Mouse (Mus musculus): ENCODE measurements around the gene Sh3d21. TPM values are rescaled to one million over a fixed set of nuclear protein-coding genes. Genes with fewer than 3 reads are reported as not detected.

The Sh3d21 gene
- polyA plus RNA-seq, 1 experiment from 2014 or later = 10.0 TPM

DNA sequence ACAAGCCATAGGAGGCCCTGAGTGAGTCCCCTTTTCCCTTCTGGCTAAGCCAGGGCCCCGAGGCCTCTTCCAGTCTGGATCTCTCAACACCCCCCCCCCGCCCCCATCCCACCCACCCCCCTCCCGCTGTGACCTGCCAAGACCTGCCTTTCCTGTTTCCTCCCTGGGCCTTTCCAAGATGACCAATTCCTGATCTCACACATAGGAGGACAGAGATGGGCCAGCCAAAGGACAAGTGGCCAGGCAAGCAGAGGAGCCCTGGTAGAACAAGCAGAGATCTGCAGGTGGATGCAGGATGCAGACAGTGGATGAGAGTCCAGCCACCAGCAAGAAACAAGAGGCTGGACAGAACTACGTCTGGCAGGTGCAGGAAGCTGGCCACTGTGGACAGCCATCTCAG is 17.9 kb downstream of the Sh3d21 start:
- H3K4me2 ChIP-seq (replicated peaks; ENCODE audit: low read depth) = no peak overlapping the region
- H3K27ac ChIP-seq (ENCODE audit: low read depth, low read length) = no peak overlapping the region
- WGBS = 36% methylated on average over 4 of the region's 4 CpGs
- no peak for TF ChIP-seq CTCF (IDR thresholded peaks at IDR 0.05; ENCODE audit: low read depth)
- no peaks in the 10 kb centered on the region for H3K9me3 ChIP-seq (ENCODE audit: control insufficient read depth)
- H3K9ac ChIP-seq (ENCODE audit: low read depth, low read length) = no peak overlapping the region
- H3K4me1 ChIP-seq (replicated peaks; ENCODE audit: control insufficient read depth, insufficient read depth, low read length) = no peaks in the 10 kb centered on the region; the same call in 1 of the 2 replicates
- 0 out of 2 replicates have a peak, but pooled peaks cover 2% of the 10 kb centered on the region for H3K36me3 ChIP-seq (ENCODE audit: control insufficient read depth, insufficient read depth)
- ATAC-seq = no peak
- no peak overlapping the region for H3K4me3 ChIP-seq (ENCODE audit: low read depth, low read length)
- H3K27me3 ChIP-seq (replicated peaks; ENCODE audit: control insufficient read depth, insufficient read depth, low read length) = no peaks in the 10 kb centered on the region

DNA sequence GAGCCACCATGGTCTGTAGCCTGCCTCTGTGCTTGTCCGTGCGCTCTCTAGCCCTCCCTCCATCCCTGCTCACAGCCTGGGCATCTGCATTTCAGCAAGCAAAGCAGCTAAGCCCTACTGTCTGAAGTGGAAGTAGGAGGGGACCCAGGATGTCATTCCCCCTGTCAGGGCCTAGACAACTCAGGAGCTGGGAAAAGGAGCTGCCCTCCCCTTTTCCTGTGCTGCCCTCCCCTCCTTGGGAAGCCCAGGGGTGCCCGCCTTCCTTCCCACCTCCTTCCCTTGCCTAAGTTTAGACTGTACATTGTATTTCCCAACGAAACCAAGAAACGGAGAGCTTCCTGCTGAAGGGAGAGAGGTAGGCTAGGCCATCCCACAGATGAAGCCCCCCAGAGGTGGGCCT is 22.3 kb downstream of the Sh3d21 start:
- H3K9ac ChIP-seq (ENCODE audit: low read depth, low read length) = no peak overlapping the region
- TF ChIP-seq CTCF (IDR thresholded peaks at IDR 0.05; ENCODE audit: low read depth) = no peak
- no peak overlapping the region for H3K4me2 ChIP-seq (replicated peaks; ENCODE audit: low read depth)
- H3K4me1 ChIP-seq (replicated peaks; ENCODE audit: control insufficient read depth, insufficient read depth, low read length) = no peaks in the 10 kb centered on the region
- H3K4me3 ChIP-seq (ENCODE audit: low read depth, low read length) = no peak overlapping the region
- no peaks in the 10 kb centered on the region for H3K9me3 ChIP-seq (ENCODE audit: control insufficient read depth)
- ATAC-seq = no peak
- H3K36me3 ChIP-seq (ENCODE audit: control insufficient read depth, insufficient read depth) = peaks cover 44% of the 10 kb centered on the region
- 74% methylated on average over 5 of the region's 5 CpGs for WGBS
- no peak overlapping the region for H3K27ac ChIP-seq (ENCODE audit: low read depth, low read length)
- no peaks in the 10 kb centered on the region for H3K27me3 ChIP-seq (replicated peaks; ENCODE audit: control insufficient read depth, insufficient read depth, low read length)

DNA sequence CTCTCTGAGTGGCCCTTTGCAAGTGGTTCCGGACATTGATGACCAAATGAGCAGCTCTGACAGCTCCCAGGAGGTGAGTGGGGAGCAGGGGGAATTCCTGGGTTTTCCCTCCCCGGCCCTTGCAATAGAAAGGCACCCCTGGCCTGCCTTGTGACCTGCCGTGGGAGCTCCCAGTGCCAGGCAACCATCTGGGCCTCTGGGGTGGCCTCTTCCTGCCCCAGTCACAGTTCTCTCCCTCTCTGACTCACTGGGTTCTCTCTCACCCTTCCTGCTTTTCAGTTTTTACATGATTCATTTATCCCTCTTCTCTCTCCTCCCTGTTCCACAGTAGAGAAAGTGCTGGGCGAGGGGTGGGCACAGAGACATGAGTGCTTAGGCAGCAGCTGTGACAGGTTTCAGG is 25.5 kb downstream of the Sh3d21 start:
- Histone ChIP-seq H3K9ac (ENCODE audit: low read depth, low read length) (no peak overlapping the region), H3K4me1 (replicated peaks; ENCODE audit: control insufficient read depth, insufficient read depth, low read length) (no peaks in the 10 kb centered on the region), H3K4me2 (replicated peaks; ENCODE audit: low read depth) (no peak overlapping the region), H3K4me3 (ENCODE audit: low read depth, low read length) (no peak overlapping the region), H3K9me3 (ENCODE audit: control insufficient read depth) (no peaks in the 10 kb centered on the region), H3K36me3 (ENCODE audit: control insufficient read depth, insufficient read depth) (peaks cover 71% of the 10 kb centered on the region), H3K27me3 (replicated peaks; ENCODE audit: control insufficient read depth, insufficient read depth, low read length) (no peaks in the 10 kb centered on the region), H3K27ac (ENCODE audit: low read depth, low read length) (no peak overlapping the region)
- WGBS = 87% methylated on average over 4 of the region's 4 CpGs
- TF ChIP-seq CTCF (IDR thresholded peaks at IDR 0.05; ENCODE audit: low read depth) = no peak
- ATAC-seq = no peak

DNA sequence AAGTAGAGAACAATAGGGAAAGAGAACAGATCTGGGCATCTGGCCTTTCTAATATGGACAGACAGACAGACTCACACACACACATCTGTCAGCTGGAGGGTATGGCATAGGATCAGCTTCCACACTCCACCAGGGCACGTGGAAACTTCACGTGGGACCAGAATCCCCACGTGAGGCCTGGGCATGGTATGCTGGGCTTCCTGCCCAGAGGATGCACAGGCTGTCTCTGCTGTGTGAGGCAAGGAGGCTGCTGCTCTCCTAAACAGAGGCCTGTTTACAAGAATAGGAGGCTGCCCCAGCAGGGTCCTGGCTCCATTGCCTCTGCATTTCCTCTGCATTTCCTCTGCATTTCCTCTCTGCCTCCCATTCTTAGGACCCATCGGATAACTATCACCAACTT is 28.7 kb downstream of the Sh3d21 start:
- Histone ChIP-seq H3K36me3 (ENCODE audit: control insufficient read depth, insufficient read depth) (peaks cover 72% of the 10 kb centered on the region), H3K9ac (ENCODE audit: low read depth, low read length) (no peak overlapping the region), H3K4me1 (replicated peaks; ENCODE audit: control insufficient read depth, insufficient read depth, low read length) (no peaks in the 10 kb centered on the region), H3K4me2 (replicated peaks; ENCODE audit: low read depth) (no peak overlapping the region), H3K27ac (ENCODE audit: low read depth, low read length) (no peak overlapping the region), H3K9me3 (ENCODE audit: control insufficient read depth) (no peaks in the 10 kb centered on the region), H3K27me3 (replicated peaks; ENCODE audit: control insufficient read depth, insufficient read depth, low read length) (no peaks in the 10 kb centered on the region), H3K4me3 (ENCODE audit: low read depth, low read length) (no peak overlapping the region)
- no peak for TF ChIP-seq CTCF (IDR thresholded peaks at IDR 0.05; ENCODE audit: low read depth)
- 90% methylated on average over 4 of the region's 4 CpGs for WGBS
- ATAC-seq = no peak

DNA sequence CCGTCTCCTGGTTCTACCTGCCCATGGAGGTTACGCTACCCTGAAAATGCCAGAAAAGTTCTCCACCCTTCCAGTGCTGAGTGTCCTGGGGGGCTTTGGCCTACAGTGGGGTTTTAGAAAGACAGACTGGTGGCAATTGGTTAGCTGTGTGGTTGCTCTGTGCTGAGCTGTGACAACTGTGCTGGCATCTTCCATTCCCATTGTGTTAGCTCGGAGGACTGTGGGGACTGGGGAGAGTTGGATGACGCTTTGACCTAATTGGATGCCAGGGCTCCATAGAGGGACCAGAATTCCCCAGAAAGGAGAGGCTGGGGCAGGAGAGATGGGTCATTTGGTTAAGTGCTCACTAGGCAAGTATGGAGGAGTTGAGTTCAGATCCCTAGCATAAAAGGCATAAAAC is 29.1 kb downstream of the Sh3d21 start:
- Histone ChIP-seq H3K9ac (ENCODE audit: low read depth, low read length) (no peak overlapping the region), H3K27me3 (replicated peaks; ENCODE audit: control insufficient read depth, insufficient read depth, low read length) (no peaks in the 10 kb centered on the region), H3K4me1 (replicated peaks; ENCODE audit: control insufficient read depth, insufficient read depth, low read length) (no peaks in the 10 kb centered on the region), H3K9me3 (ENCODE audit: control insufficient read depth) (no peaks in the 10 kb centered on the region), H3K27ac (ENCODE audit: low read depth, low read length) (no peak overlapping the region), H3K36me3 (ENCODE audit: control insufficient read depth, insufficient read depth) (peaks cover 71% of the 10 kb centered on the region), H3K4me2 (replicated peaks; ENCODE audit: low read depth) (no peak overlapping the region), H3K4me3 (ENCODE audit: low read depth, low read length) (no peak overlapping the region)
- ATAC-seq = no peak
- TF ChIP-seq CTCF (IDR thresholded peaks at IDR 0.05; ENCODE audit: low read depth) = no peak
- WGBS = 94% methylated on average over 4 of the region's 4 CpGs

DNA sequence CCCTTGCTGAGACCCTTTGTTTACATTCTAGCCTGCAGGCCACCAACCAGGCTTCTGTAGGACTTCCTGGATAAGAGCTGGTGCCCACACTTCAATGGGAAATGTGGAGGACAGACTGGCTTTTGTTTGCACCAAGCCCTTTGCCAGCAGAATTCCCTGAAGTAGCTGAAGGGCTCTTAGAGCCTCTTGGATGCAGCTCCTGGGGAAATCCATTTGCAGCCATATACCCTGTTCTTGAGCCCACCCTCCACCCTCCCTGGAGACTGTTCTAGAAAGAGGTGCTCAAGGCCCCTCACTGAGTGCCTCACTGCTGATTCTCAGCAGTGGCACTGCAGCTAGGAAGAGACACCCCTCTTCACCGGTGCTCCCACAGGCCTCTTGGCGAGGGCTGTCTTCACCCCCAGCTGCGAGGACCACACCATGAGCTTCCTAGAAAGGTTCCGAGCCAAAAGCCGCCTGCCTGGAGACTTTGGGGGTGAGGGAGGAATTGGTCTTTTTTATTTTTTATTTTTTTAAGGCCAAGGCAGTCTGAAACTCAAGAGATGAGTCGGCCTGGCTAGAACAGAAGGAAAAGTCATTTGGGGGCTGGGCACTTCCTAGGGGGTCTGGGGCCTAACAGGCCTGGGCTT is 30.5 kb downstream of the Sh3d21 start:
- Histone ChIP-seq H3K27ac (ENCODE audit: low read depth, low read length) (peak overlapping the region; percentile 31; the same call in 1 of the 2 replicates), H3K9me3 (ENCODE audit: control insufficient read depth) (no peaks in the 10 kb centered on the region), H3K4me3 (ENCODE audit: low read depth, low read length) (no peak overlapping the region), H3K27me3 (replicated peaks; ENCODE audit: control insufficient read depth, insufficient read depth, low read length) (no peaks in the 10 kb centered on the region), H3K4me1 (replicated peaks; ENCODE audit: control insufficient read depth, insufficient read depth, low read length) (no peaks in the 10 kb centered on the region), H3K4me2 (replicated peaks; ENCODE audit: low read depth) (no peak overlapping the region), H3K9ac (ENCODE audit: low read depth, low read length) (no peak overlapping the region), H3K36me3 (ENCODE audit: control insufficient read depth, insufficient read depth) (peaks cover 69% of the 10 kb centered on the region)
- ATAC-seq = no peak
- 65% methylated on average over 6 of the region's 6 CpGs for WGBS
- no peak for TF ChIP-seq CTCF (IDR thresholded peaks at IDR 0.05; ENCODE audit: low read depth)

Data from intestine, postnatal 0 days (tissue).